Mouse (Mus musculus): ENCODE data around the gene Hoxd4.

Hoxd4 gene

DNA sequence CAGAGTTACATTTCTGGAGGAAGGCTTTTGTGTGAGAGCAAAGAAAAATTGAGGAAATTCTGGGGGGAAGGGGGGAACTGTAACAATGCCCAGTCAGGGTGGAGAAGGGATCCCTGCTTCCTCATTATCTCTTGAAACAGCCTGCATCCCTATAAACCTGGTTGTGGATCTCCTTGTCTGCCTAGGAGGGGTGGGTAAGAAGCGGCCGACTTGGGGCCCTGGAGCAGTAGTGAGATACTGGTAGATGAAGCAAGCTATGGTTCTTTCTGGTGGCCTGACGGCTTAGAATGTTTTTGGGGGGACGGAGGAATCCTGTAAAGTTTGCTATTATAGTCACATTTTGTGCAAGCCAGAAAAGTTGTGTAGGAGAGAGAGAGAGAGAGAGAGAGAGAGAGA is 18.3 kb upstream of the Hoxd4 start:
- DNase-seq = no peak

DNA sequence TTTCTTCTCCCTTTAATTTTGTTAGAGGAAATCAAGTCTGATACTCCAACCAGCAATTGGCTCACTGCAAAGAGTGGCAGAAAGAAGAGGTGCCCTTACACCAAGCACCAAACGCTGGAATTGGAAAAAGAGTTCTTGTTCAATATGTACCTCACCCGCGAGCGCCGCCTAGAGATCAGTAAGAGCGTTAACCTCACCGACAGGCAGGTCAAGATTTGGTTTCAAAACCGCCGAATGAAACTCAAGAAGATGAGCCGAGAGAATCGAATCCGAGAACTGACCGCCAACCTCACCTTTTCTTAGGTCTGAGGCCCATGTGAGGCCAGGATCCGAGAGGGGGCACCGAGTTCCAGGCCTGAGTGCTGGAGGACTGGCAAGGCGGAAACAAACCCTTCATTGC is 17.7 kb upstream of the Hoxd4 start:
- DNase-seq = peak; percentile 84

DNA sequence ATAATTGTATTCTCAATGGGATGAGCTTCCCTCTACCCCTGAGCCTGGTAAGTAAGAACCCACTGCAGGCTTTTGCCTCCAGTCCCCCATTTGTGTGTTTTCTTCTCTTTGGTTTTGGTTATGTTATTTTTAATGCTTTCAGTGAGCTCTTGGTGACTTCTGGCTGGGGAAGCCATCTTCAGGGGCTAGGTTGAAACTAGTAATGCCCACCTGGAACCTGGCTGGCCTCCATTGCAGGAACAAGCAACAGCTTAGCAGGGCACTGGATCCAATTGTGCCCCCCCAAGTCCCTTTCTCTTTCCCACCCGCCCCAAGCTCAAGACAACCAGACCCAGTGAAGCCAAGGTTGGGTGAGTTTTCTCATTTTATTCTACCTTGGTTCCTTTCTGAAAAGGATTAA is 16.3 kb upstream of the Hoxd4 start:
- no peak for DNase-seq

DNA sequence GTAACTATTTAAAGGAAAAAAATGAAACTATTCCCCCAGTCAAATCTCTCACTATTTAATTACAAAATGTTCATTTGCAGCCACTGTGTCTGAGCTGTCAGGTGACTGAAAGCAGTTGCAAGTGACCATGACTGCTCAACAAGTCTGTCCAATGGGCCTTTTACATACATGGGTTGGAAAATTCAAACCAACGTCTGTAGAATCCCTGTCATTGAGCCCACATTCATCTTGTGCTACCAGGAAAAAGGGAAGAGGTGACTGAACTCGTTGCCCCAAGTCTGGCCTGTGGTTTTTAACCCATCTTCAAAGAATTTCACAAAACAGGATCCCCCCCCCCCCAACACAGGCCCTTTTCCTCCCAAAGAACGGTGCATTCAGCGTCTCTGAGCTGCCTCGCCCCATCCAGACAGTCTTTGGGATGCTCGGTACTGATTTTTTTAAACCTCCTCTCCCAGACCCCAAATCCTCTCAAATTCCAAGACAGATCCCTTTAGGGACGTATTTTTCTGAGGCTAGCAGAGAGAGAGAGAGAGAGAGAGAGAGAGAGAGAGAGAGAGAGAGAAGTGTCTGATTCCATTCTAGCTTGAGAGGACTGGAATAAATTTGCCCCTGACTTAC is 15.8 kb upstream of the Hoxd4 start:
- DNase-seq = no peak

DNA sequence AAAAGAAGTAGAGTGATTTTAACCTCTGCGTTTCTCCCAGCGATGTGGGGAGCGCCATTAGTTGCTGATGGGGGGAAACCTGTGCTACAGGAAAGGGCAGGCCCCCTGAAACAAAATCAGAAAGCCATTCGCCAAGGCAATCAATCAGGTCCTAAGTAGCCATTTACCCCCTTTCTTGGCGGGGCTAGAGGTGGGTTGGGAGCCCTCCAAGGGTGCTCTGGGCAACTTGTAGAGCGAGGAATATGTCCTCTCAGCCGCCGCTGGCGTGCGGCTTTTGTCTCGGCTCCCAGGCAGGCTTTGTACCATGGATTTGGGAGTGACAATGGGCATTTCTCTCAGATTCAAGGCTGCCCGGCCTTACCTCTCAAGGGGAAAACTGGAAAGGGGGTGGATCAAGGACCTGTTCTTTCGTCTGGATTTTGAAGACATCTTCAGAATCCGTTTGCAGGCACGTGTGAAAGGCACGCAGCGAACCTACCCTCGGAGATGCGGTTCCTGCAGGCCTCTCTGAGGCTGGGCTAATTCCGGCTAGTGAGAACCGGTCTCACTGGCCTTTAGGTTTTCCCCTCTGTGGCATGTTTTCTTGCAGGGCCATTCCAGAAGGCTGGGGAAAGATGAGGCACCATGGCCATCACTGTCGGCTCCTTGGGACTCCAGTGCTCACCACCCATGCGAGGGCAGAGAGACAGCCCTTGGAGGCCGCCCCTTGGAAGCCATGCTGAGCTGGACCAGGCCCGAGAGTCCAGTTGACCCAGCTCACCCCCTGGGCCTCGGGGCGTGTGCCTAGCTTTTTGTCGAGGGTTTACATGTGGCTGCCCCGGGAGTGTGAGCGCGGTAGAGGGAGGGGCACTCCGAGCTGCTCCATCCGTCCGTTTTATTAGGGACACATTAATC is 15.0 kb upstream of the Hoxd4 start:
- DNase-seq = no peak

DNA sequence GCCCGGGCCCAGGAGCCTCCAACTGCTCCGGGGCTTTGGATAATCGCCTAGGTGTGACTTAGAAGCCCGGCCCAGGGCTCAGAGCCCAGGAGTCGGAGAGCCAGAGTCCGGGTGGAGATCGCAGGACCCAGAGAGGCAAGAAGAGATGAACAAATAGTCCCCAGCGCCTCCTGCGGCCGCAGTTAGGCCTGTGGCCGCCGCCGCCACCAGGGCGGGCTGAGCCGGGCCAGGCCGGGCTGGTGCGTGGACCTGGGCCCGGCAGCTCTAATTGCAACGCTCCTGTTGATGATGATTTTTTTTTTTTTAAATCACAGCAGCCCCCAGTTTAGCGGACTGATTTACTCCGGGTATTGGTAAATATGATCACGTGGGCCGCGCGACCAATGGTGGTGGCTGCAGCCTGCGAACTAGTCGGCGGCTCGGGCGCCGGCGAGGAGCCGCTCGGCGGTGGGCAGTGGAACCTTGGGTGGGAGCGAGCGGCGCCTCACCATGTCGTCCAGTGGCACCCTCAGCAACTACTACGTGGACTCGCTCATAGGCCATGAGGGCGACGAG is 14.1 kb upstream of the Hoxd4 start, which contains the start of gene Hoxd9:
Gene Hoxd9, plus strand, starts transcription at position 161 of the 555 bp plus-strand sequence.
- peak; percentile 85 for DNase-seq

DNA sequence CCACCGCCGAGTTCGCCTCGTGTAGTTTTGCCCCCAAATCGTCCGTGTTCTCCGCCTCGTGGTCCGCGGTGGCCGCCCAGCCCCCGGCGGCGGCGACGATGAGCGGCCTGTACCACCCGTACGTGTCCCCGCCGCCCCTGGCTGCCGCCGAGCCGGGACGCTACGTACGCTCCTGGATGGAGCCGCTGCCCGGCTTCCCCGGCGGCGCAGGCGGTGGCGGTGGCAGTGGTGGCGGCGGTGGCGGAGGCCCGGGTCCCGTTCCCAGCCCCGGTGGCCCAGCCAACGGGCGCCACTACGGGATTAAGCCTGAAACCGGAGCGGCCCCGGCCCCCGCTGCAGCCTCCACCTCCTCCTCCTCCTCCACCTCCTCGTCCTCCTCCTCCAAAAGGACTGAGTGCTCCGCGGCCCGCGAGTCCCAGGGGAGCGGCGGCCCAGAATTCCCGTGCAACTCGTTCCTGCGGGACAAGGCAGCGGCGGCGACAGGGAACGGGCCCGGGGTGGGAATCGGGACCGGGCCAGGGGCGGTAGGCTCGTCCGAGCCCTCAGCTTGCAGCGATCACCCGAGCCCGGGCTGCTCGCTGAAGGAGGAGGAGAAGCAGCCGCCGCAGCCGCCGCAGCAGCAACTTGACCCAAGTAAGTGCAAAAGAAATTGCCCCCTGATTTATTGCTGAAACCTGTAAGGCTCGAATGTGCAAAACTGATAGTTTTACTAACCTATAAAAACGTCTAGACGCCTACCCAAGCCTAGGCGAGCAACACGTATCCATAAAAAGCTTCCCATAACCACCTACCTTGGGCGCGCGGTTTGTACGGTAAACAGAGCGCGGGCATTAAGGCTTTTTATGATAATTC is 13.3 kb upstream of the Hoxd4 start:
- DNase-seq = no peak

DNA sequence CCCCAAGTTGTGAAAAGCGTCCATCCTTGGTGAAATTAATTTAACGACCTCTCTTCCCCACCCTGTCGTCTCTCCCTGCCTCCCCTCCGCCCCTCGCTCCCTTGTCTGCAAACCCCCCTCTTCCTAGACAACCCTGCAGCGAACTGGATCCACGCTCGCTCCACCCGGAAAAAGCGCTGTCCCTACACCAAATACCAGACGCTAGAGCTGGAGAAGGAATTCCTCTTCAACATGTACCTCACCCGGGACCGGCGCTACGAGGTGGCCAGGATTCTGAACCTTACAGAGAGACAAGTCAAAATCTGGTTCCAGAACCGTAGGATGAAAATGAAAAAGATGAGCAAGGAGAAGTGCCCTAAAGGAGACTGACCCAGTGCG is 12.7 kb upstream of the Hoxd4 start:
- DNase-seq = no peak

DNA sequence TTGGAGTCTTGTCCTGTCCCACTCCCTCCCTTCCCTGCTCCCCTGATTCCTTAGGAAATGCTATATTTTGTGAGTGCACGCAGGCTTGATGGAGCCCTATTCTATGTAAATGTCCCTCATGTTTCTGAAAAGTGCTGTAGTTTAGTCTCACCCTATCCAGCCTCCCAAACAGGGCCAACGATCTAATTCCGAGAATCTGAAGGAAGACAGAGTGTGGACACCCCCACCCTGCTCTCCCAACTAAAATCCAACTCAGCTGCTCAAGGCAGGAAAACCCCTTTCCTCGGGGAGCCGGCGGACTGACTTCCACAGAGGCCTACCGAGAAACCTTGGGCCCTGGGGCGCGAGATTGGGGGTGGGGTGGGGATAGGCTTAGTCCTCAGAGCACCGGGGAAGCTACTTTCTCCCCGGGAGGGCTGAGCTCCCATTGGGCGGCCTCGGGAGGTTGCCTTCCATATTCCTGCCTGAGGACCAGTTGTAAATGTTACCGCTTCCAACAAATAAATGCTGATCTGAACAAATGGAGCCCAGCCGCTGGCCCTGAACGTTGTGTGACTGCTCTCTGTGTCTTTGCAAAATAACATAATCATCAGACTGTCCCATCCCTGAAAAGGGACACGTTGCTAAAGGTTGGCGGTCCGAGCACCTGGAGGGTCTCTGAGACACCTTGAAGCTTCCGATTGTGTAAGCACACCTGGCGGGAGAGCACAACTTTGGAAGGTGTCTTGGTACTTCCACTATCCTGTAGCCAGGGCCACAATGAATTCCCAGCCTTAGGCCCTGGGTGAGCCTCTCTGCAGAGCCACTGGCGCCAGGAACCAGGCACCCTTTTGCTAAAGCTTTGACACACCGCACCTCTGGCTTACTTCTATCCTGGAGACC is 11.8 kb upstream of the Hoxd4 start:
- DNase-seq = no peak

DNA sequence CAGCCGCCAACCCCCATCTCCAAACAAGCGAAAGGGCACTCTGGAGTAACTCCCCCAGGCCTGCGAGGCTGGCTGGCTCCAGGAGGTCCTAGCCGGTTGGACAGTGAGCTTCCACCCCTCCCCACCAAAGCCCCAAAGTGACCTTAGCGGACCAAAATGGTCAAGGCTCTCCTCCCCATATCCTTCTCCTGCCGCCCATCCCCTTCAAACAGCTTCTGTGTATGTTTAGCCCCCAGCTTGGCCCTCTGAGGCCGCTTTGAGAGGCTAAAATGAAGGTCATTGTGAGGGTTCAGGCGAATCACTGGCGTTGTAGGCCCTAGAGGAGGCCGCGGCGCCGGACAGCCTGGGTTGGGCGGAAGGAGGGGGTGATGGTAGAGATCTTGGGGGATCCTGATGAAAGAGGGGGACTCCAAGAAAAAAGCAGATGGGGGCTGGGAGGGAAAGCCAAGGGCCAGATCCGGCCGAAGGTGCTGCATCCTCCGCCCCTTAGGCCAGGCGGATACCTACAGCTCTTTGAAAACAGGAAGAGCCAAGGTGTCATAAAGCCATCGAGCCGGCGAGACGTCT is 11.1 kb upstream of the Hoxd4 start:
- DNase-seq = no peak

DNA sequence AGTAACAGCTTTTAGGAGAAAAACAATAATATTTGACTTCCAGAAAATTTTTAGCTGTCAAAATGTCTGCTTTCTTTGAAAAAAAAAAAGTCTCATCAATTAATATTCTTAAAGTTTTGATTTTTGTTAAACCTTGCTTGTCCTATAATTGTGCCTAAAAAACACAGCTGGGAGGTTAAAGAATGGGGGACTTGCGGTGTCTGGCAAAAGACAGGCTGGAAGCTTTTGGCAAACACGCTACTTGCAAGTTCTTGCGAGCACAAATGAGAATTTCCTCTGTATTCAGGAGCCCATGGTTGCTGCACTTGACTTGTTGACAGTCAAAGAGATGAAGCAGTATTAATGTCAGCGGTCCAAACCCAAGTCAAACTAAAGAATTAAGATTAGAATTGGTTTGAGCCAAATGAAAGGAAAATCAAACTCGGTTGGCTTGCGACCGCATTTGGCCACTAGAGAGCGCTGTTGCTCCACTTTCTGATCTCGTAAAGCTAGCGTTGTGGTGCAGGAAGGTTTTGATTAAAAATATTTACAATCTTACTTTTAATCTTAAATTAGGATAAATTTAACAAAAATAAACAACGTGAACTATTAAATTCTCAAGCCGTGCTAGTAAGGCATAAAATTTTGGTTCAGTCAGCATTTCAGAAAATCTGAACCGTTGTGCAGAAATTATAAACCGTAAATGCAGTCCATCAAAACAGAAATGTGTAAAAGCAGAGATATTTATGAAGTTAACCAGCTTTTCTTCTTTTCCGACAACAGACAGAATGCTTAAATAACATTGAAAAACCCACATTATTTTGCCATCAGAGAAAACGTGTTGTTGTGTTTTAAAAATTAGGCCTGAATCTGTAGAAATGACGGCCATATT is 9.5 kb upstream of the Hoxd4 start:
- DNase-seq = peak; percentile 88

DNA sequence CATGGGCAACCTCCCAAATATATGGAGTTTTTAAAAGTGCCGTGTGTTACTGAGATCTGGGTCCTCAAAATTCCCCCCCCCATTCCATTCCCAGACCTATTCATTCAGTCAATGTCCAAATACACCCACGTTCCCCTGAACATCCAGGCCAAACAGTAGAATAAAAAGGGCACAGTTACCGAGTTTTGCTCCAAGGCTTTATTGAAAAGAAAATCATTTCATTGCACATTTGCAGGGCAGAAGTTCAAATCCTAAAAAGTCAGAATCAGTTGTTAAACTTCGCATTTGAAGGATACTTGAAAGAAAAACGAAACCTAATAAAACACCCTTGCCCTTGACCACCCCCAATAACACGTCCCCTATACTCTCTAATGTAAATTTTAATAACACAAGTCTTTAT is 8.9 kb upstream of the Hoxd4 start:
- DNase-seq = no peak

DNA sequence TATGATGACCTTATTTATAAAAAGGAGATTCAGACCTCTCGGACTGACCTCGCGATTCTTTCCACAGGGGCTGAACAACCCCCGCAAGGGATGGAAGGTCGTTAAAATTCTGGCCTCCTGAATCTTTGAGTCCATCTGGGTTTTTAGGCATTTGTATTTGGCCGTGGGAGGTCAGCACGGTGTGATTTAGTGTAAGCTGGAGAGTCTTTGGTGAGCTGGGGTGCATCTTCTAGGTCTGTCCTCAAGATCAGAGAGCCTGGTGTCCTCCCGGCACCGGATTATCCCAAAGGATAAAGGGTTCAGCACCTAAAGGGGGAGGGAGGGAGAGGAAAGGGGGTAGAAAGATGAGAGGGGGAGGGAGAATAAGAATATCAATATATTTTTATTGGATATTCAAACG is 8.4 kb upstream of the Hoxd4 start:
- DNase-seq = no peak

DNA sequence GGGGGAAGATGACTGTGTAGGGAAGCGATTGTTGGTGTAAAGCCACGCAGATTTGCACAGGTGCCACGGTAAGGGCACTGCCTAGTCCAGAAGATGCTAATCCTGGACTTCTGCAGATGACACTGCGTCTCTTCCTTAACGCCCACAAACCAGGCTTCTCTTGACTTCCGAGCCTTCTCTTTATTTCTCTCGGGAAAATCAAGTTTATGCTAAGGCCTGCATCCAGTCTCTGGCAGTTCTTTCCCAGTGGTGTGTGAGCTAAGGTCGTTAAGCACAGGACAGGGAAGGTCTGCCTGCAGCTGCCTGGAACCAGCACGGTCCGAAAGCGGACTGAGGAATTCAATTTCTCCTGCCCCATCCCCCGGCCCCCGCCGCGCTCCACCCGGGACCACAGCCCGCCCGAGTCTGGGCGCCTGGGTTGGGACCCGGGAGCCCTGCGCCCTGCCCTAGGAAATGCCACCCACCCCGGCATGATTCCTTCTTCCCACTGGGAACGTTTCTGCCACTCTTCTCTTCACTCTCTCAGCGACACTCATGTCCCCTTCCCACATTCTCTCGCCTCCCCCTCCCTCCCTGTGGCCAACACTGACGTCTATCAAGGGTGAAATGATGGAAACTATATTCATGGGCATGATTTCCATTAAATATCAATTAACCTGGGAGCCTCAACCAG is 7.9 kb upstream of the Hoxd4 start:
- peak; percentile 64 for DNase-seq

DNA sequence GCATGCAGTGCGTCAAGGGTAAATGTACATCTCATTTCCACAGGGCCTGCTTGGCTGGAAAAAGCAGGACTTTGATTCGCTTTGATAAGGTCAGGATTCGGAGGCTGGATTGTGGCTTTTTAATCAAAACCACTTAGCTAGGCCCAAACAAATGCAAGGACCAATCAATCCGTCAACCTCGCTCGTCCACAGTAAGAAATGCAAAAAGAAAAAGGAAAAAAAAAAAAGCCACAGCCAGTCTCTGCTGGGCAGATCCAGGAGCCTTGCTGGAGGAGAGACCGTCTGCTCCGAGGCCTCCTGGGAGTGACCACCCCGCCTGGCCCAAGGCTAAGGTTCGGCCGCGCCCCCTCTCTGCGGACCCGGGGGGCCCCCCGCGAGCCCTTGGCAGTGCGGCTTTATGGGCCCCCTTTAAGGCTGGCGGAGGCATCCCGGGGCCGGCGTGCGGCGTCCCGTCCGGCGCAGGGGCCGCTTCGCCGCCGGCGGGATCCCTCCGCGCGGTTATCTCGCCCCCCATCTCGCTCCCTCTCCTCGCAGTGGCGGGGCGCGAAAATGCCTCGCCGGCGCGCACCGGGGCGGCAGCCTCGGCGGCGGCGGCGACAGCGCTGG is 7.2 kb upstream of the Hoxd4 start, which contains the start of gene Hoxd8:
Gene Hoxd8, plus strand, starts transcription at position 223 of the 606 bp plus-strand sequence.
- peak; percentile 91 for DNase-seq

DNA sequence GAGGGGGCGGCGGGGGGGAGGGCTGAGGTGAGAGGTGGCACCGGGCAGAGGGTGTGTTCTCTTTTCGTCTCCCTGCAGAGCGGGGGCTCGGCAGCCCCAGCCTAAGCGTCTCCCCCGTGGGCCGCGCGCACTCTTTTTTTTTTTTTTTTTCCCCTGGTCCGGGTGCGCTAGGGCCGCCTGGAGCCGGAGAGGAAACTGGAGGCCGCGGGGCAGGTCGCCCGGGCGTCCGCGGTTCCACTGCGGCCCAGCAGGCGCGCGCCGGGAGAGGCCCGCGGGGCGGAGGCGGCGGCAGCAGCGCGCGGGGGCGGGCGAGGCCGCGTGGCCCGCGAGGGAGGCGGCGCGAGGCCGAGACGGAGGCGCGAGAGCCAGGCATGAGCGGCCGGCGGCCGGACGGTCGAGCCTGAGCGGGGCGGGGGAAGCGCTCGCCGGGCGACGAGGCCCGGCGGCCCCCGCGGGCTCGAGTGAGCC is 6.7 kb upstream of the Hoxd4 start:
- DNase-seq = peak; percentile 65

DNA sequence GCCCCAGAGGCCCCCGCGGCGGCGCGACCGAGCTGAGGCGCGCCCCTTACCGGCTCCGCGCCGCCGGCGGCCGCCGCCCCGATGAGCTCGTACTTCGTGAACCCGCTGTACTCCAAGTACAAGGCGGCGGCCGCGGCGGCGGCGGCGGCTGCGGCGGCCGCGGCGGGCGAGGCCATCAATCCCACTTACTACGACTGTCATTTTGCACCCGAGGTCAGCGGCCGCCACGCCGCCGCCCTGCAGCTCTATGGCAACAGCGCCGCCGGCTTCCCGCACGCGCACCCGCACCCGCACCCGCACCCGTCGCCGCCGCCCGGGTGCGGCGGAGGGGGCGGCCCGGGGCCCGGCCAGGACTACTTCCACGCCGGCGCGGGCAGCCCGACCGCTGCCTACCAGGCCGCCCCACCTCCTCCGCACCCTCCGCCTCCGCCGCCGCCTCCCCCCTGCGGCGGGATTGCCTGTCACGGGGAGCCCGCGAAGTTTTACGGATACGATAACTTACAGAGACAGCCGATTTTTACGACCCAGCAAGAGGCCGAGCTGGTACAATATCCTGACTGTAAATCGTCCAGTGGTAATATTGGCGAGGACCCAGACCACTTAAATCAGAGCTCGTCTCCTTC is 6.2 kb upstream of the Hoxd4 start:
- peak; percentile 77 for DNase-seq

DNA sequence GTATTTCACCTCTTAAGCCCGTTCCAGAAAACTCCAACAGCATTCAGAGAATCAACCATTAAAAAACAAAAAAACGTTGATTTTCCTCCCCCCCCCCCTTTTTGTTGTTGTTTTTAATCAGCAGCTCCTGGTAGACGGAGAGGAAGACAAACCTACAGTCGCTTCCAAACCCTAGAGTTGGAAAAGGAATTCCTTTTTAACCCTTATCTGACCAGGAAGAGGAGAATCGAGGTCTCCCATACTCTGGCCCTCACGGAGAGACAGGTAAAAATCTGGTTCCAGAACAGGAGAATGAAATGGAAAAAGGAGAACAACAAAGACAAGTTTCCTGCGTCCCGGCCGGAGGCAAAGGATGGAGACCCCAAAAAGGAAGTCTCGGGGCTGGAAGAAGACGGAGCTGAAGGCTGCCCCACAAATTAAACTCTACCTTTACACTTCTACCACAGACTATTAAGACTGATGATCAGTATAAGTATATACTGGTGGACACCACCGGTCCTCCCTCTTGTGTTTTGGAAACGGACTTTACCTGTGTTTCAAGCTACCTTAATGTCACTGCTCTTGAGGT is 5.3 kb upstream of the Hoxd4 start:
- no peak for DNase-seq

DNA sequence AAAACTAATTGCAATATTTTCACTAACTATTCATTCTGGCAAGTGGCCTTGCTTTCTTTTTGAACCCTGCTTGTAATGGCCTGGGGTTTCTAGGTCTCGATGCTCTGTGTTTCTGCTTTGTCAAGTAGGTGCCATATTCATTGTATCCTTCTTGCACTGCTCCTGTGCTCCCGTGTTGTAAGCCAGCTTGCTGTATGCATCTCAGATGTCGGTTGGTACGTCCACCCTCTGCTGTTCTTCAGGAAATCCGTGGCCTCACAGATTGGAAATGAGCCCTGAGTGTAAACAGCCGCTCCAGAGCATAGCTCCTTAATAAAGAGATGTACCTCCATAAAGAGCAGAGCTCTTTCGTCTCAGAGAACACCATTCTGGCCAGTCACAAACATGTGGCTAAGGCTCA is 4.1 kb upstream of the Hoxd4 start:
- no peak for DNase-seq

Data from embryo, embryonic 11 days (tissue).